Mouse (Mus musculus): ENCODE measurements at regions not wholly inside any gene's neighbourhood (a gene's known extent, or its start where the extent isn't known, plus 50 kb on each side); places are given as distances from the start of the nearest gene placed in this dataset.

- Histone ChIP-seq H3K9me3 (ENCODE audit: low read length) (no peaks in the 10 kb centered on the region), H3K36me3 (ENCODE audit: insufficient read depth, low read length) (no peaks in the 10 kb centered on the region), H3K27me3 (ENCODE audit: insufficient read depth, low read length) (no peaks in the 10 kb centered on the region), H3K4me3 (replicated peaks; ENCODE audit: low read length) (no peak overlapping the region), H3K4me1 (replicated peaks; ENCODE audit: low read depth, low read length) (peaks cover 18% of the 10 kb centered on the region)
- TF ChIP-seq NANOG (IDR thresholded peaks at IDR 0.05; ENCODE audit: borderline replicate concordance, low read length) (no peak), CTCF (conservative IDR thresholded peaks at IDR 0.05; ENCODE audit: low read length) (no peak), POU5F1 (IDR thresholded peaks at IDR 0.05; ENCODE audit: borderline replicate concordance, low read length) (no peak)
Observed at GRCm38 (mm10) chr7:40362719-40363118, 535.4 kb upstream of the Vstm2b start.

DNA sequence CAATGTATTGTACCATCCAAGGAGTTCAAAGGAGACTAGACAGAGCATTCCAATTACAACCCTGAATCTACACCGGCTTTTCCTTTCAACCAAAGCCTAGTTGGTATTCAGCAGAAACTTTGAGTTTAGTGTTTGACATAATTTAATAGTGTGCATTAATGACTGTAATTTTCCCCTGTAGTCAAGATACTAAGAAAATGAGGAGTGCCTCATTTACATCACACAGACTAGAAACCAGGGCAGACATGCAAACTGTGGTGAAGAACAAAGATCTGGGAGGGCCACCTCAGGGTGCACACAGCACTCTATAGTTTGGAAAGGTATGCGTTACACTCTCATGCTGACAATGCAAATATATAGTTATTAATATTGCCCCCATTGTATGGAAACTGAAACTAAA, 525.4 kb upstream of the Vstm2b start:
- Histone ChIP-seq H3K36me3 (ENCODE audit: insufficient read depth, low read length) (no peaks in the 10 kb centered on the region), H3K9me3 (ENCODE audit: low read length) (no peaks in the 10 kb centered on the region), H3K4me3 (replicated peaks; ENCODE audit: low read length) (no peak overlapping the region), H3K27me3 (ENCODE audit: insufficient read depth, low read length) (no peaks in the 10 kb centered on the region), H3K4me1 (replicated peaks; ENCODE audit: low read depth, low read length) (0 out of 2 replicates have a peak, but pooled peaks cover 1% of the 10 kb centered on the region)
- TF ChIP-seq CTCF (conservative IDR thresholded peaks at IDR 0.05; ENCODE audit: low read length) (no peak), POU5F1 (IDR thresholded peaks at IDR 0.05; ENCODE audit: borderline replicate concordance, low read length) (no peak), NANOG (IDR thresholded peaks at IDR 0.05; ENCODE audit: borderline replicate concordance, low read length) (no peak)

GRCm38 (mm10) chr7:40377839-40378238, 520.3 kb upstream of the Vstm2b start:
- 0 out of 2 replicates have a peak, but pooled peaks cover 8% of the 10 kb centered on the region for H3K4me1 ChIP-seq (replicated peaks; ENCODE audit: low read depth, low read length)

DNA sequence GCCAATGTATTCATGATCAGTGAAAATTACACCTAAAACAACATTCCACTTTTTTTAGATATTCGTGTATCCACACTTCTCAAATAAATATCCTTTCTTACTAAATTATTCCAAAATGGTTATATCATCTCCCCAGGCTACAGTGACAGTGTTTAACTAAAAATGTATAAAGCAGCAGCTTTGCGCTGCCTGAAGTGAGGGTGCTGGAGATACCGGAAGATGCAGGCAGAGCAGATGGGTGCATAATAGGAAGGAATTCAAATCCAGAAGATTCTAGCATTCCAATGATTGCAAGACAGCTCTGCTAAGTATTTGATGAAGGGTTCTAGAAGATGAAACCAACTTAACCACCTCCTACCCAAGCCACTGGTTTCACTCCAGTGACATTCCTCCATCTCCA, 516.9 kb upstream of the Vstm2b start:
- 0 out of 2 replicates have a peak, but pooled peaks cover 8% of the 10 kb centered on the region for H3K4me1 ChIP-seq (replicated peaks; ENCODE audit: low read depth, low read length)
- no peak overlapping the region for H3K4me3 ChIP-seq (replicated peaks; ENCODE audit: low read length)
- H3K27me3 ChIP-seq (ENCODE audit: insufficient read depth, low read length) = no peaks in the 10 kb centered on the region
- H3K36me3 ChIP-seq (ENCODE audit: insufficient read depth, low read length) = no peaks in the 10 kb centered on the region
- TF ChIP-seq CTCF (conservative IDR thresholded peaks at IDR 0.05; ENCODE audit: low read length) (no peak), NANOG (IDR thresholded peaks at IDR 0.05; ENCODE audit: borderline replicate concordance, low read length) (no peak), POU5F1 (IDR thresholded peaks at IDR 0.05; ENCODE audit: borderline replicate concordance, low read length) (no peak)
- H3K9me3 ChIP-seq (ENCODE audit: low read length) = no peaks in the 10 kb centered on the region

More at GRCm38 (mm10) chr7:40377839-40378238, 520.3 kb upstream of the Vstm2b start:
- Histone ChIP-seq H3K27me3 (ENCODE audit: insufficient read depth, low read length) (no peaks in the 10 kb centered on the region), H3K36me3 (ENCODE audit: insufficient read depth, low read length) (no peaks in the 10 kb centered on the region), H3K9me3 (ENCODE audit: low read length) (no peaks in the 10 kb centered on the region), H3K4me3 (replicated peaks; ENCODE audit: low read length) (no peak overlapping the region)
- TF ChIP-seq POU5F1 (IDR thresholded peaks at IDR 0.05; ENCODE audit: borderline replicate concordance, low read length) (no peak), CTCF (conservative IDR thresholded peaks at IDR 0.05; ENCODE audit: low read length) (no peak), NANOG (IDR thresholded peaks at IDR 0.05; ENCODE audit: borderline replicate concordance, low read length) (0 out of 2 replicates have a peak, but pooled peaks have one; percentile 51)

GRCm38 (mm10) chr7:40388152-40388551, 510.0 kb upstream of the Vstm2b start:
- Histone ChIP-seq H3K27me3 (ENCODE audit: insufficient read depth, low read length) (no peaks in the 10 kb centered on the region), H3K4me3 (replicated peaks; ENCODE audit: low read length) (no peak overlapping the region), H3K9me3 (ENCODE audit: low read length) (no peaks in the 10 kb centered on the region), H3K36me3 (ENCODE audit: insufficient read depth, low read length) (no peaks in the 10 kb centered on the region), H3K4me1 (replicated peaks; ENCODE audit: low read depth, low read length) (peaks cover 8% of the 10 kb centered on the region)
- TF ChIP-seq NANOG (IDR thresholded peaks at IDR 0.05; ENCODE audit: borderline replicate concordance, low read length) (no peak), POU5F1 (IDR thresholded peaks at IDR 0.05; ENCODE audit: borderline replicate concordance, low read length) (no peak), CTCF (conservative IDR thresholded peaks at IDR 0.05; ENCODE audit: low read length) (no peak)

GRCm38 (mm10) chr7:40389795-40390194, 508.3 kb upstream of the Vstm2b start:
- Histone ChIP-seq H3K4me1 (replicated peaks; ENCODE audit: low read depth, low read length) (peaks cover 8% of the 10 kb centered on the region), H3K27me3 (ENCODE audit: insufficient read depth, low read length) (no peaks in the 10 kb centered on the region)
- no peak for TF ChIP-seq CTCF (conservative IDR thresholded peaks at IDR 0.05; ENCODE audit: low read length)

GRCm38 (mm10) chr7:40390927-40391326, 507.2 kb upstream of the Vstm2b start:
- TF ChIP-seq POU5F1 (IDR thresholded peaks at IDR 0.05; ENCODE audit: borderline replicate concordance, low read length) = no peak
- TF ChIP-seq CTCF (conservative IDR thresholded peaks at IDR 0.05; ENCODE audit: low read length) = no peak
- no peak for TF ChIP-seq NANOG (IDR thresholded peaks at IDR 0.05; ENCODE audit: borderline replicate concordance, low read length)
- H3K36me3 ChIP-seq (ENCODE audit: insufficient read depth, low read length) = no peaks in the 10 kb centered on the region
- H3K27me3 ChIP-seq (ENCODE audit: insufficient read depth, low read length) = no peaks in the 10 kb centered on the region
- H3K4me1 ChIP-seq (replicated peaks; ENCODE audit: low read depth, low read length) = peaks cover 8% of the 10 kb centered on the region
- H3K9me3 ChIP-seq (ENCODE audit: low read length) = no peaks in the 10 kb centered on the region
- no peak overlapping the region for H3K4me3 ChIP-seq (replicated peaks; ENCODE audit: low read length)

More at GRCm38 (mm10) chr7:40389795-40390194, 508.3 kb upstream of the Vstm2b start:
- no peaks in the 10 kb centered on the region for H3K36me3 ChIP-seq (ENCODE audit: insufficient read depth, low read length)
- no peak overlapping the region for H3K4me3 ChIP-seq (replicated peaks; ENCODE audit: low read length)
- H3K9me3 ChIP-seq (ENCODE audit: low read length) = no peaks in the 10 kb centered on the region

DNA sequence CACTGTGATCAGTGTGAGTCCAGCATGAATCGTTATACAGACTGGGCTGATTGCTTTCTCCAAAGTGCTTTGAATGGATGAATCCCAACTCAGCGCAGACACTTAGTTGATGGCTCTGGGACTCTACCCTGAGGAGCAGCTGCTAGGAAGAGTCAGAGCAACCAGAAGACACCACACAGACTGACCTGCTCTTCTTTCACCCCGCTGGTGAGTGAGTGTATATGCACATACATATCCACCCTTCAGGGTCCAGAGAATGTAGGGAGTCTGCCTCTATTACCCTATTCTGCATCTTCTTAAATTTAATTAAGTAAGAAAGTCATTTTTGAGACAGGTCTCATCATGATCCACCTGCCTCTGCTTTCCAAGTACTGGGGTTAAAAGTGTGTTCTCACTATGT, 506.5 kb upstream of the Vstm2b start:
- H3K4me1 ChIP-seq (replicated peaks; ENCODE audit: low read depth, low read length) = peaks cover 8% of the 10 kb centered on the region
- H3K4me3 ChIP-seq (replicated peaks; ENCODE audit: low read length) = no peak overlapping the region
- no peaks in the 10 kb centered on the region for H3K36me3 ChIP-seq (ENCODE audit: insufficient read depth, low read length)
- H3K27me3 ChIP-seq (ENCODE audit: insufficient read depth, low read length) = no peaks in the 10 kb centered on the region
- TF ChIP-seq NANOG (IDR thresholded peaks at IDR 0.05; ENCODE audit: borderline replicate concordance, low read length) (no peak), POU5F1 (IDR thresholded peaks at IDR 0.05; ENCODE audit: borderline replicate concordance, low read length) (no peak), CTCF (conservative IDR thresholded peaks at IDR 0.05; ENCODE audit: low read length) (no peak)
- H3K9me3 ChIP-seq (ENCODE audit: low read length) = no peaks in the 10 kb centered on the region

DNA sequence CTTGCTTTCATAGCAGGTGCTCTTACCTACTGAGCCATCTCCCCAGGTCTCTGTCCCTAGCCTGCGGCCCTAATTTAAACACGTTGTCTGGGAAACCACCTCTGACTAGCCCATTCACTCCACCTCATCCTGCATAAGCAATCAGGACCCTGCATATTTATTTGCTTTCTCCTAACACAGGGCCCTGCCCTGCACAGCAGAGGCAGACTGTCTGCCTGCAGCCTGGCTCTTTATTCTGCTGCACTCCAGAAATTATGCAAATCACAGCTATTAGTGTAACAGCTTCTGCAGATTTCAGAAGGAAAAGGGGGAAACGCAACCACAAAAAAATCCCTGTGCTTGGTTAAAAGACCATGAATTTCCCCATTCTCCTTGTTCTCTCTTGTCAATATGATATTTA, 505.9 kb upstream of the Vstm2b start:
- Histone ChIP-seq H3K36me3 (ENCODE audit: insufficient read depth, low read length) (no peaks in the 10 kb centered on the region), H3K4me1 (replicated peaks; ENCODE audit: low read depth, low read length) (peaks cover 8% of the 10 kb centered on the region), H3K27me3 (ENCODE audit: insufficient read depth, low read length) (no peaks in the 10 kb centered on the region), H3K9me3 (ENCODE audit: low read length) (no peaks in the 10 kb centered on the region), H3K4me3 (replicated peaks; ENCODE audit: low read length) (no peak overlapping the region)
- TF ChIP-seq CTCF (conservative IDR thresholded peaks at IDR 0.05; ENCODE audit: low read length) (no peak), NANOG (IDR thresholded peaks at IDR 0.05; ENCODE audit: borderline replicate concordance, low read length) (no peak), POU5F1 (IDR thresholded peaks at IDR 0.05; ENCODE audit: borderline replicate concordance, low read length) (no peak)

All from E14TG2a.4 (cell line).